Mouse (Mus musculus): ENCODE measurements around the gene Gfy. TPM values are rescaled to one million over a fixed set of nuclear protein-coding genes. Genes with fewer than 3 reads are reported as not detected.

Gfy gene
- polyA plus RNA-seq, 1 experiment from 2014 or later, result not detected

DNA sequence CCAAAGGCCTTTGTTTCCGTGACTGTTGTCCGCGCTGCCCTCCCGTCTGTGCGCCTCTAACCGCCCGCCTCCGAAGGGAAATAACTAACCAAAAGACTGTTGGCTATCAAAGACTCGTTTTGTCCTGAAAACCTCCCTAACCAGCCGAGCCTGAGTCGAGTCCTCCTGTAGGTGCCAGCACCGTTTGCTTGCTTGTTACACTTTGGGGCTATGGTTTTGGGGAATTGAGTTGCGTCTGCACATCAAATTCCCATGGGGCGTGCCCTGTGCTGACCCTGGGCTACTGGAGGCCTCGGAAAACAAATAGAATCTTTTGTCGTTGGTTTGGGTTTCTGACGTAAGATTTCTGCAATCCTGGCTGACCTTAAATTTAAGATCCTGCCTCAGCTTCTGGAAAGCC, 50.1 kb downstream of the Gfy start:
- Histone ChIP-seq H3K4me2 (ENCODE audit: low read depth, low read length) (peak overlapping the region; percentile 73), H3K27me3 (ENCODE audit: control insufficient read depth, insufficient read depth, low read depth, low read length) (no peaks in the 10 kb centered on the region), H3K9me3 (ENCODE audit: control insufficient read depth, low read length) (no peaks in the 10 kb centered on the region), H3K4me3 (ENCODE audit: low read length) (peak overlapping the region; percentile 61), H3K4me1 (replicated peaks; ENCODE audit: control insufficient read depth, insufficient read depth, low read length) (peaks cover 30% of the 10 kb centered on the region), H3K36me3 (ENCODE audit: control insufficient read depth, insufficient read depth, low read length) (peaks cover 26% of the 10 kb centered on the region), H3K9ac (ENCODE audit: low read length) (peak overlapping the region; percentile 80), H3K27ac (ENCODE audit: low read length) (peak overlapping the region; percentile 90)
- WGBS, result 2% methylated on average over 17 of the region's 17 CpGs
- ATAC-seq (ENCODE audit: low read depth), result no peak

DNA sequence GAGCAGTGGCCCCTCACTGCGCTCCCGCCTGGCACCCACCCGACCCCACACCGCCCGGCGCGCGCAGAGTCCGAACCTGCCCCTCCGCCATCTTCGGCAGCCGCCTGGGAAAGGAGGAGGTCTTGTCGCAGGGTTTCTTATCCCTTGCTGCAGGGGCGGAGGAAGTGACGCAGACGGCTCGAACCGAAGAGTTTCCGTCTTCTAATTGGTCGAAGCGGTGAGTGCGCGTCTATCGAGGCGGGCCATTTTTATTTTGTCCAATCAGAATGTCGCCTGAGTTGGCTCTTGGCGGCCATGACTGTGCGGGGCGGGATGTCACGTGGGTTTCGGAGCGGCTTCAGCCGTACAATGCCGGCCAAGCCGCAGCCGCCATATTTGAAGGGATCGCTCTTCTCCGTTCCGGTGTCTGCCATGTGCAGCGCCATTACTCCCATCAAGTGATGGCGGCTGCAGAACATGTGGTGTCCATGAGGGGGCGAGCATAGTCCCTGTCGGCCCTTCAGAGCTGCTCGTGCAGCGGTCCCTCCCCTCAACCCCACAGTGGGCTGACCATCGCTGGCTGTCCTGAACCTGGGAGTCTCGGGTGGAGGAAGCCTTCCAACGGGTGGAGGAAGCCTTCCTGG, 50.6 kb downstream of the Gfy start, which contains the start of gene Rpl13a:
Gene Rpl13a (minus strand): TSS at position 138 of the 623 bp plus-strand sequence.
- Histone ChIP-seq H3K4me2 (ENCODE audit: low read depth, low read length) (peak within 1 kb of the TSS; percentile 96), H3K36me3 (ENCODE audit: control insufficient read depth, insufficient read depth, low read length) (peaks cover 26% of the 10 kb centered on the region), H3K27me3 (ENCODE audit: control insufficient read depth, insufficient read depth, low read depth, low read length) (no peaks in the 10 kb centered on the region), H3K4me1 (replicated peaks; ENCODE audit: control insufficient read depth, insufficient read depth, low read length) (peaks cover 30% of the 10 kb centered on the region), H3K4me3 (ENCODE audit: low read length) (peak within 1 kb of the TSS; percentile 78), H3K9me3 (ENCODE audit: control insufficient read depth, low read length) (no peaks in the 10 kb centered on the region), H3K9ac (ENCODE audit: low read length) (peak within 1 kb of the TSS; percentile 97), H3K27ac (ENCODE audit: low read length) (peak within 1 kb of the TSS; percentile 90)
- ATAC-seq (ENCODE audit: low read depth), result peak; percentile 94
- 0% methylated on average over 48 of the region's 48 CpGs for whole genome bisulfite sequencing

DNA sequence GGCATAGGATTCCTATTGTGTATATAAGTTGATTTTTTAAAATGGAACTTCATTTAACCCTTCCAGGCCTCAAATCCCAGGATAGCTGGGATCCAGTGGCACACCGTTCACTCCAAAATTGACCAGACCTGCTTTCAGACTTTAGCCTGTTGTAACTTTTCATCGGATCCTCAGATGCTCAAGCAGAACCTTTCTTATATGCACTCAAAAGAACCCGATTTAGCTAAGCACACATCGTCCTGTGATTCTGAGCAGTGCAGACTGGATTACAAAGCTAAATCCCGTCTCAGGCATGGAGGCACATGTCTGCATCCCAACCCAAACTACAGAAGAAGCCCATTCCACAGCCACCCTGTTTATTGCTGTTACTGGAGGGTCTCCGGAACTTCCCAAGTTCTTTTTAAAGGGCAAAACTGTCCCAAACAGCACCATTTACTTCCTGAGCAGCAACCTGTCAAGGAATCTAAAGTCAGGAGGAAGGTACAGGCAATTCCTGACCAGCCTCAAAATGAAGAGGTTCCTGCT, 51.6 kb downstream of the Gfy start:
- H3K4me2 ChIP-seq (ENCODE audit: low read depth, low read length), result peak overlapping the region; percentile 96
- ATAC-seq (ENCODE audit: low read depth), result no peak
- WGBS, result 2% methylated on average over 6 of the region's 6 CpGs
- peak overlapping the region; percentile 83 for H3K27ac ChIP-seq (ENCODE audit: low read length)
- H3K9me3 ChIP-seq (ENCODE audit: control insufficient read depth, low read length), result no peaks in the 10 kb centered on the region
- H3K4me1 ChIP-seq (replicated peaks; ENCODE audit: control insufficient read depth, insufficient read depth, low read length), result peaks cover 35% of the 10 kb centered on the region
- no peaks in the 10 kb centered on the region for H3K27me3 ChIP-seq (ENCODE audit: control insufficient read depth, insufficient read depth, low read depth, low read length)
- H3K4me3 ChIP-seq (ENCODE audit: low read length), result peak overlapping the region; percentile 78
- peaks cover 31% of the 10 kb centered on the region for H3K36me3 ChIP-seq (ENCODE audit: control insufficient read depth, insufficient read depth, low read length)
- peak overlapping the region; percentile 97 for H3K9ac ChIP-seq (ENCODE audit: low read length)

DNA sequence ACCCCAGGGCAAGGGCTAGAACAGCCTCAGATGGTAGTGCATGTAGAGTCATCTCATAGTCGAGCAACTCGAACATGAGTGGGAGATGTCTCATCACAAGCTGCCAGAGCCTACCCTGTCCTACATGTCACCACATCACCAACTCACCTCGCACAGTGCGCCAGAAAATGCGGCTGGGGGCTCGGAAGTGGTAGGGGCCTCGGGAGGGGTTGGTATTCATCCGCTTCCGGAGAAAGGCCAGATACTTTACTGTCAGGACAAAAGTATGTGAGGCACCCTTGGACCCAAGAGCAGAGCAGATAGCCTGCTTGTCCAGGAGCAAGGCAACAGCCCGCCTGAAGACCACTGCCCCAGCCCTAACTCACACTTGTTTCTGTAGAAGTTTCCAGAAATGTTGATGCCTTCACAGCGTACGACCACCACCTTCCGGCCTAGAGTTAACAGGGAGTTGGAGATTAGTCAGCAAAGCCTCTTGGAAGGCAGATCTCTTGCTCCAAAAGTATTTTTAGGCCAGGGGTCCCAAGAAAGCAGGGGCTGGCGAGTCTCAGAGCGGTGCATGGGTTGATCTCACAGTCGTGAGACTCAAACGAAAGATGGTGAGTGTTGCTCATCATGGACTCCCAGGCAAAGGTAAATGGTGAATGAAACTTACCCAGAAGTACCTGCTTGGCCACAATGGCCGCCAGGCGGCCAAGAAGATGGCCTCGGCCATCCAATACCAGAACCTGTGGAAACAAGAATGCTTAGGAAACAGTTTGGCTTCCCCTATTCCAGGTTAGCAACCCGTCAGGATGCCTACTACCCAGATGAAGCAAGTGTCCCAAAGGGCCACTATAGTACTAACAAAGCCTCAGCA, 52.3 kb downstream of the Gfy start:
- H3K9me3 ChIP-seq (ENCODE audit: control insufficient read depth, low read length), result no peaks in the 10 kb centered on the region
- H3K9ac ChIP-seq (ENCODE audit: low read length), result peak overlapping the region; percentile 97
- 16% methylated on average over 21 of the region's 21 CpGs for WGBS
- H3K4me1 ChIP-seq (replicated peaks; ENCODE audit: control insufficient read depth, insufficient read depth, low read length), result peaks cover 39% of the 10 kb centered on the region
- H3K27me3 ChIP-seq (ENCODE audit: control insufficient read depth, insufficient read depth, low read depth, low read length), result no peaks in the 10 kb centered on the region
- H3K36me3 ChIP-seq (ENCODE audit: control insufficient read depth, insufficient read depth, low read length), result peaks cover 38% of the 10 kb centered on the region
- H3K4me2 ChIP-seq (ENCODE audit: low read depth, low read length), result peak overlapping the region; percentile 96
- H3K4me3 ChIP-seq (ENCODE audit: low read length), result peak overlapping the region; percentile 78
- H3K27ac ChIP-seq (ENCODE audit: low read length), result peak overlapping the region; percentile 83
- ATAC-seq (ENCODE audit: low read depth), result no peak

Small RNA genes lying within 50 kb of the gene (microRNA-seq; reads per million reads assigned to microRNA genes)
- 10.1 reads per million, percentile 24 among the genes with 10 or more reads in this experiment for gene Mir5121
- not detected for gene Mir7055

Other genes with a start within 250 kb of the Gfy start
- 0.15 and 0.44 TPM in 2 replicates for gene Tsks, start 236.4 kb downstream of the Gfy start, polyA plus RNA-seq (2015; fragmentation: Nextera tagmentation; extraction: Ambion mirVana)
- 17.1 and 17.5 TPM in 2 replicates for gene Cpt1c, start 204.7 kb downstream of the Gfy start, polyA plus RNA-seq (2015; fragmentation: Nextera tagmentation; extraction: Ambion mirVana)
- 413 and 457 TPM in 2 replicates for gene Prmt1, start 193.0 kb downstream of the Gfy start, polyA plus RNA-seq (2015; fragmentation: Nextera tagmentation; extraction: Ambion mirVana)
- gene Irf3, start 181.9 kb downstream of the Gfy start, polyA plus RNA-seq (2015; fragmentation: Nextera tagmentation; extraction: Ambion mirVana), result 96.5 and 108 TPM in 2 replicates
- gene Bcl2l12, start 180.9 kb downstream of the Gfy start, polyA plus RNA-seq (2015; fragmentation: Nextera tagmentation; extraction: Ambion mirVana), result 62.0 and 64.5 TPM in 2 replicates
- gene Scaf1, start 163.2 kb downstream of the Gfy start, polyA plus RNA-seq (2015; fragmentation: Nextera tagmentation; extraction: Ambion mirVana), result 28.9 and 30.7 TPM in 2 replicates
- gene Rras, start 161.6 kb downstream of the Gfy start, polyA plus RNA-seq (2015; fragmentation: Nextera tagmentation; extraction: Ambion mirVana), result 54.6 and 59.7 TPM in 2 replicates
- 9.2 TPM in 2 replicates for gene Prr12, start 126.7 kb downstream of the Gfy start, polyA plus RNA-seq (2015; fragmentation: Nextera tagmentation; extraction: Ambion mirVana)
- 72.5 and 77.8 TPM in 2 replicates for gene Nosip, start 117.1 kb downstream of the Gfy start, polyA plus RNA-seq (2015; fragmentation: Nextera tagmentation; extraction: Ambion mirVana)
- gene Prrg2, start 116.9 kb downstream of the Gfy start, polyA plus RNA-seq (2015; fragmentation: Nextera tagmentation; extraction: Ambion mirVana), result 28.7 and 31.9 TPM in 2 replicates
- gene Rcn3, start 87.3 kb downstream of the Gfy start, polyA plus RNA-seq (2015; fragmentation: Nextera tagmentation; extraction: Ambion mirVana), result 308 and 326 TPM in 2 replicates
- 93.7 and 97.1 TPM in 2 replicates for gene Fcgrt, start 75.7 kb downstream of the Gfy start, polyA plus RNA-seq (2015; fragmentation: Nextera tagmentation; extraction: Ambion mirVana)
- gene Rps11, start 55.1 kb downstream of the Gfy start, polyA plus RNA-seq (2015; fragmentation: Nextera tagmentation; extraction: Ambion mirVana), result 1,430 and 1,443 TPM in 2 replicates
- gene Rpl13a, start 50.8 kb downstream of the Gfy start, polyA plus RNA-seq (2015; fragmentation: Nextera tagmentation; extraction: Ambion mirVana), result 1,289 and 1,305 TPM in 2 replicates
- gene Gm45713, start 43.3 kb downstream of the Gfy start, polyA plus RNA-seq (2015; fragmentation: Nextera tagmentation; extraction: Ambion mirVana), result 0.31 and 0.60 TPM in 2 replicates
- 2.4 and 3.0 TPM in 2 replicates for gene Flt3l, start 43.1 kb downstream of the Gfy start, polyA plus RNA-seq (2015; fragmentation: Nextera tagmentation; extraction: Ambion mirVana)
- gene Pih1d1, start 25.3 kb downstream of the Gfy start, polyA plus RNA-seq (2015; fragmentation: Nextera tagmentation; extraction: Ambion mirVana), result 99.2 and 100 TPM in 2 replicates
- gene Aldh16a1, start 25.0 kb downstream of the Gfy start, polyA plus RNA-seq (2015; fragmentation: Nextera tagmentation; extraction: Ambion mirVana), result 55.4 and 57.4 TPM in 2 replicates
- gene Slc17a7, start 15.6 kb downstream of the Gfy start, polyA plus RNA-seq (2015; fragmentation: Nextera tagmentation; extraction: Ambion mirVana), result 0.34 and 0.99 TPM in 2 replicates
- gene Pth2, start 1.4 kb upstream of the Gfy start, polyA plus RNA-seq (2015; fragmentation: Nextera tagmentation; extraction: Ambion mirVana), result not detected in 2 replicates
- 1.3 TPM in 2 replicates for gene Ccdc155, start 25.3 kb upstream of the Gfy start, polyA plus RNA-seq (2015; fragmentation: Nextera tagmentation; extraction: Ambion mirVana)
- gene Dkkl1, start 32.6 kb upstream of the Gfy start, polyA plus RNA-seq (2015; fragmentation: Nextera tagmentation; extraction: Ambion mirVana), result 0.84 and 1.6 TPM in 2 replicates
- 134 and 148 TPM in 2 replicates for gene Tead2, start 36.2 kb upstream of the Gfy start, polyA plus RNA-seq (2015; fragmentation: Nextera tagmentation; extraction: Ambion mirVana)
- gene Cd37, start 59.5 kb upstream of the Gfy start, polyA plus RNA-seq (2015; fragmentation: Nextera tagmentation; extraction: Ambion mirVana), result 3.0 and 4.6 TPM in 2 replicates
- 0.23 TPM in 1 of 2 replicates, not detected in the other for gene Slc6a16, start 61.5 kb upstream of the Gfy start, polyA plus RNA-seq (2015; fragmentation: Nextera tagmentation; extraction: Ambion mirVana)
- not detected in 2 replicates for gene Slc6a21, start 97.9 kb upstream of the Gfy start, polyA plus RNA-seq (2015; fragmentation: Nextera tagmentation; extraction: Ambion mirVana)
- 19.6 and 25.0 TPM in 2 replicates for gene Trpm4, start 154.2 kb upstream of the Gfy start, polyA plus RNA-seq (2015; fragmentation: Nextera tagmentation; extraction: Ambion mirVana)
- 1.8 and 2.0 TPM in 2 replicates for gene Hrc, start 155.7 kb upstream of the Gfy start, polyA plus RNA-seq (2015; fragmentation: Nextera tagmentation; extraction: Ambion mirVana)
- gene Ppfia3, start 187.4 kb upstream of the Gfy start, polyA plus RNA-seq (2015; fragmentation: Nextera tagmentation; extraction: Ambion mirVana), result 2.2 and 2.5 TPM in 2 replicates
- 0.53 TPM in 2 replicates for gene Lin7b, start 191.0 kb upstream of the Gfy start, polyA plus RNA-seq (2015; fragmentation: Nextera tagmentation; extraction: Ambion mirVana)
- 181 and 191 TPM in 2 replicates for gene Snrnp70, start 216.2 kb upstream of the Gfy start, polyA plus RNA-seq (2015; fragmentation: Nextera tagmentation; extraction: Ambion mirVana)
- gene Kcna7, start 226.1 kb upstream of the Gfy start, polyA plus RNA-seq (2015; fragmentation: Nextera tagmentation; extraction: Ambion mirVana), result not detected in 2 replicates
- 3.2 and 3.5 TPM in 2 replicates for gene Ntf5, start 234.1 kb upstream of the Gfy start, polyA plus RNA-seq (2015; fragmentation: Nextera tagmentation; extraction: Ambion mirVana)
- gene Lhb, start 241.3 kb upstream of the Gfy start, polyA plus RNA-seq (2015; fragmentation: Nextera tagmentation; extraction: Ambion mirVana), result 2.3 and 3.3 TPM in 2 replicates

All from lung, embryonic 16.5 days (tissue).